11 mouse cellular contexts compared by ENCODE assay signal in genomic region chr2:120069466-120069990, GRCm38 (mm10). TPM values are rescaled to one million over a fixed set of nuclear protein-coding genes. Genes with fewer than 3 reads are reported as not detected.
A peak's percentile ranks its signal among the peaks of the same experiment; 100 is the strongest.
DNase-seq lines count a peak whose midpoint lies in the region; ATAC-seq and TF ChIP-seq lines count a peak whose summit lies in the region.
"Had no signal": no experiment of that assay in that cellular context is flagged by ENCODE, and none has a peak within 500 bp of the region (broad histone marks: within the 10 kb centered on the region; RNA-seq: fewer than 3 reads in every experiment).

No protein-coding gene starts in this region.

- H3K27ac ChIP-seq in left cerebral cortex, adult 2 months, result peak overlapping the region; percentile 69
- no peak overlapping the region for H3K27ac ChIP-seq in lung, postnatal 0 days (ENCODE audit: low read length)
- H3K27ac ChIP-seq: liver, embryonic 14.5 days had no signal

- H3K9me3 ChIP-seq in lung, postnatal 0 days (ENCODE audit: low read length), result no peaks in the 10 kb centered on the region

- no peak overlapping the region for H3K9ac ChIP-seq in lung, postnatal 0 days (replicated peaks; ENCODE audit: low read depth)
- H3K9ac ChIP-seq: liver, embryonic 14.5 days had no signal

- H3K4me2 ChIP-seq in lung, postnatal 0 days (replicated peaks; ENCODE audit: low read depth, low read length), result no peak overlapping the region

- 54% methylated on average over 8 of the region's 8 CpGs for WGBS in lung, postnatal 0 days

- H3K36me3 ChIP-seq in lung, postnatal 0 days (ENCODE audit: insufficient read depth, low read length), result no peaks in the 10 kb centered on the region

- intact Hi-C loops in left cerebral cortex, postnatal 4 days (cut with DNase I), result no loop called here
- intact Hi-C loops in left cerebral cortex, adult 2 months (cut with DNase I), result no loop called here

- no peak for ATAC-seq in lung, postnatal 0 days
- ATAC-seq in inflammation-experienced regulatory T-cells, adult 6 months, result no peak
- ATAC-seq: intestine, postnatal 0 days; Patski had no signal

- TF ChIP-seq CTCF in left cerebral cortex, adult 2 months (IDR thresholded peaks at IDR 0.05), result no peak
- TF ChIP-seq CTCF in lung, postnatal 0 days (IDR thresholded peaks at IDR 0.05), result no peak

- peak; percentile 37 for DNase-seq in left cerebral cortex, adult 11 months (ENCODE audit: low spot score)
- no peak for DNase-seq in left cerebral cortex, postnatal 4 days
- DNase-seq in frontal cortex, postnatal 14 days (ENCODE audit: low spot score in 2 of 2), result peak; percentile 53 to 71
- DNase-seq in left cerebral cortex, adult 2 months (ENCODE audit: extremely low spot score in 1 of 2, low spot score in 2 of 2), result peak; percentile 52 to 59
- DNase-seq in right cerebral cortex, postnatal 14 days, result peak; percentile 57
- no peak for DNase-seq in cerebellum, adult 8-10 months
- no peak for DNase-seq in lung, postnatal 0 days (ENCODE audit: low spot score)

- H3K4me3 ChIP-seq in left cerebral cortex, adult 2 months, result no peak overlapping the region
- H3K4me3 ChIP-seq in lung, postnatal 0 days (ENCODE audit: low read depth, low read length), result no peak overlapping the region

- H3K4me1 ChIP-seq in lung, postnatal 0 days (ENCODE audit: insufficient read depth, low read depth, low read length), result no peaks in the 10 kb centered on the region

- no peaks in the 10 kb centered on the region for H3K27me3 ChIP-seq in lung, postnatal 0 days (replicated peaks; ENCODE audit: insufficient read depth, low read length)
- H3K27me3 ChIP-seq: Patski had no signal

- TF ChIP-seq EP300 in lung, postnatal 0 days (IDR thresholded peaks at IDR 0.05), result no peak

RNA-seq across cellular contexts. Expression of gene Pla2g4b, which starts 36.3 kb away (rescaled TPM):
- total RNA-seq in left cerebral cortex, postnatal 4 days (2021), result 1 to 10 TPM; 7.1 to 8.1 TPM
- 1 to 10 TPM; 3.9 to 4.1 TPM for total RNA-seq in left cerebral cortex, adult 2 months (2021)
- 0.18 and 0.92 TPM in 2 replicates for polyA plus RNA-seq in lung, postnatal 0 days (2015; fragmentation: Nextera tagmentation; extraction: Ambion mirVana)
- polyA plus RNA-seq in inflammation-experienced regulatory T-cells, adult 6 months (2017; shearing (Covaris generic)), result 1 to 10 TPM in 2 of 3 experiments, under 1 TPM in 1; 0.60 to 3.4 (median 2.5) TPM

RNA-seq across cellular contexts. Expression of gene Gm28042, which starts 42.2 kb away (rescaled TPM):
- 1 to 10 TPM; 3.7 to 5.4 TPM for total RNA-seq in left cerebral cortex, postnatal 4 days (2021)
- total RNA-seq in left cerebral cortex, adult 2 months (2021), result 1 to 10 TPM in 1 of 2 experiments, under 1 TPM in 1; 0.97 to 1.3 TPM
- 0.69 and 0.70 TPM in 2 replicates for polyA plus RNA-seq in lung, postnatal 0 days (2015; fragmentation: Nextera tagmentation; extraction: Ambion mirVana)
- 1 to 10 TPM in 2 of 3 experiments, under 1 TPM in 1; 0.95 to 2.8 (median 1.4) TPM for polyA plus RNA-seq in inflammation-experienced regulatory T-cells, adult 6 months (2017; shearing (Covaris generic))

RNA-seq across cellular contexts. Expression of gene Jmjd7, which starts 42.2 kb away (rescaled TPM):
- total RNA-seq in left cerebral cortex, postnatal 4 days (2021), result 10 to 100 TPM; 10.2 to 11.1 TPM
- 1 to 10 TPM; 4.7 to 6.9 TPM for total RNA-seq in left cerebral cortex, adult 2 months (2021)
- polyA plus RNA-seq in lung, postnatal 0 days (2015; fragmentation: Nextera tagmentation; extraction: Ambion mirVana), result 18.1 and 22.6 TPM in 2 replicates
- 10 to 100 TPM; 17.0 to 24.3 (median 22.5) TPM for polyA plus RNA-seq in inflammation-experienced regulatory T-cells, adult 6 months (2017; shearing (Covaris generic))

Comparison
In these comparisons a context has a peak if more than half of its experiments do, and no peak if none do; other contexts are left out.
1. DNase-seq: peak in left cerebral cortex, adult 11 months (single experiment), frontal cortex, postnatal 14 days (2 of 2), left cerebral cortex, adult 2 months (2 of 2) and right cerebral cortex, postnatal 14 days (single experiment); none in left cerebral cortex, postnatal 4 days (single experiment), cerebellum, adult 8-10 months (single experiment) and lung, postnatal 0 days (single experiment).